Mouse (Mus musculus): Measurements from ENCODE around the gene Serping1.

- TF ChIP-seq CTCF (IDR thresholded peaks at IDR 0.05; ENCODE audit: control insufficient read depth, insufficient read depth, insufficient read length) (no peak), MYOD1 (IDR thresholded peaks at IDR 0.05; ENCODE audit: control insufficient read depth, insufficient read length, low read depth) (no peak), MYOG (IDR thresholded peaks at IDR 0.05; ENCODE audit: control insufficient read depth, extremely low read depth, insufficient read length) (no peak)
These were observed at the start of gene Serping1 for GRCm38 (mm10) chr2:84775241-84775640.
